Mouse (Mus musculus): Measurements from ENCODE around the gene Sh3bp5.

- TF ChIP-seq GATA1 (IDR thresholded peaks at IDR 0.05; ENCODE audit: low read length) (no peak), TAL1 (IDR thresholded peaks at IDR 0.05; ENCODE audit: low read length) (no peak)
These were observed 42.4 kb downstream of the Sh3bp5 start for GRCm38 (mm10) chr14:31393546-31393890.
